Mouse (Mus musculus): ENCODE measurements around the gene Npdc1. TPM values are rescaled to one million over a fixed set of nuclear protein-coding genes. Genes with fewer than 3 reads are reported as not detected.

Gene Npdc1
- total and polyA plus RNA-seq, 3 experiments = 0.22 TPM; not detected in 2

DNA sequence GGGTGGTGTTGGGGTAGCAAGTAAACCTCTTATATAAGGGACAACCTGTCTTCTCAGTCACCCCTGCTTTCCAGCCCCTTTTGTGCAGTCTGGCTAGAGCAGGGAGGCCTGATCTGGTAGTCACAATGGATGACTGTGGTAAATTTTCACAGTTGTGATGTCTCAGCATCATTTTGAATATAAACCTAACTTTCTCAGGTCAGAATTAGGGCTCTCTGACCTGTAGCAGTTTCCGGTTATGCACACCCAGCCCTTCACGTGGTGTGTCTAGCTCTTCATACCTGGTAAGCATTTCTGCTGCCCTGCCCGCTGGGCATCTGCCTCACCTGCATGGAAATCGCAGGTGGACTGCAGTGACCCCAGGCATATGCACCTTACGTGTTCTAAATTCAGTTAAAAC lies 28.1 kb downstream of the Npdc1 start:
- Histone ChIP-seq H3K4me1 (ENCODE audit: insufficient read depth, low read depth, low read length) (peaks cover 47% of the 10 kb centered on the region), H3K4me3 (ENCODE audit: low read depth, low read length) (no peak overlapping the region), H3K36me3 (replicated peaks) (no peaks in the 10 kb centered on the region), H3K9me3 (replicated peaks) (no peaks in the 10 kb centered on the region), H3K27me3 (ENCODE audit: insufficient read depth, low read length) (peaks cover 68% of the 10 kb centered on the region)
- ATAC-seq (ENCODE audit: extremely low read depth, insufficient number of reproducible peaks, low FRiP score, poor library complexity, severe bottlenecking) (no peak), DNase-seq (ENCODE audit: low spot score) (no peak)
- no peak for TF ChIP-seq GATA2 (IDR thresholded peaks at IDR 0.05; ENCODE audit: borderline replicate concordance, low read depth, low read length)
- TF ChIP-seq POLR2AphosphoS5 (IDR thresholded peaks at IDR 0.05; ENCODE audit: insufficient replicate concordance, low read depth, low read length) = no peak
- TF ChIP-seq GATA1 (IDR thresholded peaks at IDR 0.05; ENCODE audit: borderline replicate concordance, low read length) = no peak
- TF ChIP-seq TAL1 (conservative IDR thresholded peaks at IDR 0.05; ENCODE audit: low read depth, low read length) = no peak
- TF ChIP-seq CTCF (IDR thresholded peaks at IDR 0.05; ENCODE audit: low read depth, low read length) = no peak

DNA sequence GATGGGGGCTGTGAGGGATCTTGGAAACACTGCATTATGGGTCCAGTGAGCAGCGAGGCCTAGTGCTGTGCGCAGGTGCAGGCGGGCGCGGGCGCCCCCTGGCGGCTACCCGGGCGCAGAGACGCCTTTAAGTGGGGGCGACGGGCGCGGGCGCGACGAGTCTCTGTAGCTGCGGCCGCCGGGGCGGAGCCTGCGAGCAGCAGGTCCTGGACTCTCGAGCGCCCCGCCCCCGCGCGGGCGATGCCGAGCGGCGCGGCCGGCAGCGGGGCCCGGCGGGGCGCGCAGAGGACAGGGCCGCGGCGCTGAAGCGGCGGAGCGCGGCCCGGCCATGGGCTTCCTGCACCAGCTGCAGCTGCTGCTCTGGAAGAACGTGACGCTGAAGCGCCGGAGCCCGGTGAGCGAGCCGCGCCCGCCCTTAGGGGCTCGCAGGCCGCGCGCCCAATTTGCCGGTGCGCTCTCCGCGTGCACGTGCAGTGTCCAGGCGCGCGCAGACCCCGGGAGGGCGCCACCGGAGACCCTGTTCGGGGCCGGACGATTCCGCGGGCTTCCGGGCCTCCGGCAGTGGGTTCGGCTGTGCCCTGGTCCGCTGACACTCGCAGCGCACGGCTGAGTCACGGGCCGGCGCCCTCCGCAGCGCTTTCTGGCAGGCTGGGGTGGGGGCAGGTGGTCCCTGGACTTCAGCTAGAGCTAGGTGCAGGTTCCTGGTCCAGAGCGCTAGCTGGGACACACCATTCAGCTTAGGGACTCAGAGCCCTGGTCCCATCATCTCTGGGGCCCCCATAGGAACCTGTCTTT lies 29.5 kb downstream of the Npdc1 start, which contains the start of gene Abca2:
Gene Abca2 (plus strand): TSS at position 262 of the 795 bp plus-strand sequence.
- TF ChIP-seq TAL1 (conservative IDR thresholded peaks at IDR 0.05; ENCODE audit: low read depth, low read length) (no peak), CTCF (IDR thresholded peaks at IDR 0.05; ENCODE audit: low read depth, low read length) (peak; percentile 83)
- no peaks in the 10 kb centered on the region for H3K9me3 ChIP-seq (replicated peaks)
- H3K4me3 ChIP-seq (ENCODE audit: low read depth, low read length) = peak within 1 kb of the TSS; percentile 77
- H3K36me3 ChIP-seq (replicated peaks) = no peaks in the 10 kb centered on the region
- H3K27me3 ChIP-seq (ENCODE audit: insufficient read depth, low read length) = peaks cover 63% of the 10 kb centered on the region
- ATAC-seq (ENCODE audit: extremely low read depth, insufficient number of reproducible peaks, low FRiP score, poor library complexity, severe bottlenecking) = peak; percentile 66
- DNase-seq (ENCODE audit: low spot score) = peak; percentile 98
- H3K4me1 ChIP-seq (ENCODE audit: insufficient read depth, low read depth, low read length) = peaks cover 37% of the 10 kb centered on the region

DNA sequence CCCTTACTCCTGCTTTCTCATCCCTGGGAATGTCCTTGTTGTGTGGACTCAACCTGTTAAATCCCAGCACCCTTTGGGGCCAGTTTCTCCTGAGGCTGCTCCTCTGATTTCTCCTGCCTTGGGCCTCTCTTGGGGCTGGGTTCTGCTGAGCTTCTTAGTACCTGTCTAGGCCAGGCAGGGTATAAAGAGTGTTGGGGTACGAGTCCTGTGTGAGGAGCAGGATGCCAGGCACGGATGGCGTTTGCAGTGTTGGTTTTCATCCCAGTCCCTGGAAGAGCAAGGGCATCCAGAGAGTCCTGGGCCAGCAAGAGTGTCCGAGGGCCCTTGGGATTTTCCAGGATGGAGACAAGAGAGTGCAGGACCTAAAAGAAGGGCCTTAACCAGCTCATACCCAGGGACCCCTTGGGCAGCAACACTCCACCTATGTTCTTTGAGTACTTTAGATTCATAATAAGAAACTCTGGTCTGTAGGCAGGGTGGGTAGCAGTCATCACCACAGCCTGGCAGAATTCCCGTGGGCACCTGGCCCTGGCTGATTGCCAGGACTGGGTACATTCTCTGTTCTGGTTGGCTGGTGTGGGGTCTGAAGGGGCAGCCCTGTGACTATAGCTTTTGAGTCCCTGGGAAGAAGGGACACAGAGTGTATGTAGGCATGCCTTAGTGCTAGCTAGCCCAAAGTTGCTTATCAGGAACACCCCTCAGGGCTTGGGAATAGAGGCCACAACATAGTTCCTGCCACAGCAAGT lies 30.5 kb downstream of the Npdc1 start:
- Histone ChIP-seq H3K4me3 (ENCODE audit: low read depth, low read length) (peak overlapping the region; percentile 77), H3K27me3 (ENCODE audit: insufficient read depth, low read length) (peaks cover 59% of the 10 kb centered on the region), H3K9me3 (replicated peaks) (no peaks in the 10 kb centered on the region), H3K36me3 (replicated peaks) (no peaks in the 10 kb centered on the region), H3K4me1 (ENCODE audit: insufficient read depth, low read depth, low read length) (peaks cover 34% of the 10 kb centered on the region)
- no peak for ATAC-seq (ENCODE audit: extremely low read depth, insufficient number of reproducible peaks, low FRiP score, poor library complexity, severe bottlenecking)
- DNase-seq (ENCODE audit: low spot score) = no peak
- TF ChIP-seq GATA1 (IDR thresholded peaks at IDR 0.05; ENCODE audit: borderline replicate concordance, low read length) (no peak), TAL1 (conservative IDR thresholded peaks at IDR 0.05; ENCODE audit: low read depth, low read length) (no peak), GATA2 (IDR thresholded peaks at IDR 0.05; ENCODE audit: borderline replicate concordance, low read depth, low read length) (no peak), POLR2AphosphoS5 (IDR thresholded peaks at IDR 0.05; ENCODE audit: insufficient replicate concordance, low read depth, low read length) (no peak), CTCF (IDR thresholded peaks at IDR 0.05; ENCODE audit: low read depth, low read length) (no peak)

DNA sequence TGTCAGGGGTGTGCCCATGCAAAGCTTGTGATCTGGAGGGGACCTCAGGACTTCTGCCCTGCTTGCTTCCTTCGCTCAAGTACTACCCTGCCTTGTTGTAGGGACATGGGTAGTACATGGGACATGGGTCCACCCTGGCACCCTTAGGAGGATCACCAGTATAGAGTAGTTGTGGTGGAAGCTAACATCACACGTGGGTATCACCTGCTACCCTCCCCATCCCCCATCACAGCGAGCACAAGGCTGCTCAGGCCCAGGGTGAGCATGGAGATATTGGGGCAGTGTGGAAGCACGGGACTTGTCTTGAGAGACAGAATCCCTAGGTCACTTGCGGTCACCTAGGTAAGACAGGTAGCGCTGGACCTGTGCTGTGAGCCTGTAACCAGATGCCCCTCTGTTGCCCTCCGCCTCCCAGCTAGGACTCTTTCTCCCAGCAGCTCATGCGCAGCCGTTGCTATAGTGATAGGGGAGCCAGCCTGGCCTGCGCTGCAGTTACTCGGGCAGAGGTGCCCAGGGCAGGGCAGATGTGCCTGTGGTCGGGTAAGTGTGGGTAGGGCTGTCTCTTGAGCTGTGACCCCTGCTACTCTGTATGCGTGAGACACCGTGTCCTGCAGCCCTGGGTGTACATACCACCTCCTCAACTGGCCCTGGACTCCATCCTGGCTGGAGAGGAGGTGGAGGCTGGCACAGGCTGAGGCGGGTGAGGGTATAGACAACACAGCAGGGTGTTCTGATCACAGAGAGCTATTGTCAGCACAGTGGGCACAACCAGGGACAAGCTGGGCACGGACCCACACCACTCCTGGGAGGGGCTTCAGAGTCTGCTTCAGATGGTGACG lies 31.5 kb downstream of the Npdc1 start:
- DNase-seq (ENCODE audit: low spot score) (no peak), ATAC-seq (ENCODE audit: extremely low read depth, insufficient number of reproducible peaks, low FRiP score, poor library complexity, severe bottlenecking) (no peak)
- Histone ChIP-seq H3K27me3 (ENCODE audit: insufficient read depth, low read length) (peaks cover 54% of the 10 kb centered on the region), H3K9me3 (replicated peaks) (no peaks in the 10 kb centered on the region), H3K4me1 (ENCODE audit: insufficient read depth, low read depth, low read length) (peaks cover 34% of the 10 kb centered on the region), H3K4me3 (ENCODE audit: low read depth, low read length) (no peak overlapping the region), H3K36me3 (replicated peaks) (peaks cover 8% of the 10 kb centered on the region)
- TF ChIP-seq TAL1 (conservative IDR thresholded peaks at IDR 0.05; ENCODE audit: low read depth, low read length) = no peak
- no peak for TF ChIP-seq POLR2AphosphoS5 (IDR thresholded peaks at IDR 0.05; ENCODE audit: insufficient replicate concordance, low read depth, low read length)
- no peak for TF ChIP-seq GATA1 (IDR thresholded peaks at IDR 0.05; ENCODE audit: borderline replicate concordance, low read length)
- TF ChIP-seq GATA2 (IDR thresholded peaks at IDR 0.05; ENCODE audit: borderline replicate concordance, low read depth, low read length) = no peak
- no peak for TF ChIP-seq CTCF (IDR thresholded peaks at IDR 0.05; ENCODE audit: low read depth, low read length)

DNA sequence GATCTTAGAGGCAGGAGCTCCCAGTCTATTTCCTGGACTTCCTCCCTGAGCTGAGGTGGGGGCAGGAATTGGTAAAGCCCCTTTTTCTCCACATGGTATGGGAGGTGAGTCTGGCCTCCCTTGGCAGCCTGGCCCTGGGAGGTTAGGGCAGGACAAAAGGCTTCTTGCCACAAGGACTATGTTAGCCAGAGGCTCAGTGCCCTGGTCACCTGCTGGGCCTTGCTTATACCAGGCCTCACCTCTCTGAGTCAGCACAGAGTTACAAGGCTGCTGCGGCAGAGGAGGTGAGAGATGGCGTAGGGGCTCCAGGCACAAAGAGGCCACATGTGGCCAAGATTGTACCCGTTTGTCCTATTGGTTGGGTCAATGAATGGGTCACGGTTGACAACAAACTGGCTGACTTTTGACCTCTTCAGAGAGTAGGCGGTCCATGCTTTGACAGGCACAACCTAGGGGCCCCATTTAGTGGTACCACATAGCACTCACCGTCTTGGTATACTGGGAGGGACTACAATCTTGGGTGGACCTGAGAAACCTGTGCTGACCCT lies 32.2 kb downstream of the Npdc1 start:
- DNase-seq (ENCODE audit: low spot score) = no peak

More for the DNA sequence above, 32.2 kb downstream of the Npdc1 start:
- TF ChIP-seq CTCF (IDR thresholded peaks at IDR 0.05; ENCODE audit: low read depth, low read length) (no peak), POLR2AphosphoS5 (IDR thresholded peaks at IDR 0.05; ENCODE audit: insufficient replicate concordance, low read depth, low read length) (no peak), GATA2 (IDR thresholded peaks at IDR 0.05; ENCODE audit: borderline replicate concordance, low read depth, low read length) (no peak), GATA1 (IDR thresholded peaks at IDR 0.05; ENCODE audit: borderline replicate concordance, low read length) (no peak), TAL1 (conservative IDR thresholded peaks at IDR 0.05; ENCODE audit: low read depth, low read length) (no peak)
- no peak for ATAC-seq (ENCODE audit: extremely low read depth, insufficient number of reproducible peaks, low FRiP score, poor library complexity, severe bottlenecking)
- no peaks in the 10 kb centered on the region for H3K9me3 ChIP-seq (replicated peaks)
- no peak overlapping the region for H3K4me3 ChIP-seq (ENCODE audit: low read depth, low read length)
- H3K36me3 ChIP-seq (replicated peaks) = peaks cover 8% of the 10 kb centered on the region
- H3K4me1 ChIP-seq (ENCODE audit: insufficient read depth, low read depth, low read length) = peaks cover 32% of the 10 kb centered on the region
- peaks cover 47% of the 10 kb centered on the region for H3K27me3 ChIP-seq (ENCODE audit: insufficient read depth, low read length)
